Mouse (Mus musculus): ENCODE measurements around the gene Slc41a3.

GRCm38 (mm10) chr6:90620791-90621583 is 16.5 kb downstream of the Slc41a3 start:
- TF ChIP-seq POLR2A (IDR thresholded peaks at IDR 0.05; ENCODE audit: insufficient read depth, low read depth, low read length): no peak
- no peak for TF ChIP-seq CTCF (IDR thresholded peaks at IDR 0.05; ENCODE audit: insufficient read depth, low read depth, low read length)

Data from olfactory bulb, adult 2 months (tissue).